Mouse (Mus musculus) left cerebral cortex, postnatal 36 days (tissue): ENCODE data around the gene 2410002F23Rik. TPM values are rescaled to one million over a fixed set of nuclear protein-coding genes. Genes with fewer than 3 reads are reported as not detected.
"Not testable (repeated sequence)": the region's sequence is repeated elsewhere in the genome, so short reads cannot be mapped to it uniquely, and the experiment has no call there.

Source experiments
- DNase-seq, 2 experiments: peaks; one replicate each; pipeline ENCODE4 v3.0.0; 2021 to 2022; ENCODE audit warnings: low spot score in 2 of 2, mixed read lengths in 1 of 2
- intact Hi-C: fragments of 180-260 bp; cut with DNase I; formaldehyde crosslinking; loops from one replicate; pipeline ENCODE4 v1.15.1; 2025
- total RNA-seq, 2 experiments: library from RNA; stranded (reverse); gene quantifications; 2 replicates each; pipeline ENCODE4 v1.2.3; 2021

Gene 2410002F23Rik
- total RNA-seq: 10 to 100 TPM; 70.3 to 70.5 TPM

DNA sequence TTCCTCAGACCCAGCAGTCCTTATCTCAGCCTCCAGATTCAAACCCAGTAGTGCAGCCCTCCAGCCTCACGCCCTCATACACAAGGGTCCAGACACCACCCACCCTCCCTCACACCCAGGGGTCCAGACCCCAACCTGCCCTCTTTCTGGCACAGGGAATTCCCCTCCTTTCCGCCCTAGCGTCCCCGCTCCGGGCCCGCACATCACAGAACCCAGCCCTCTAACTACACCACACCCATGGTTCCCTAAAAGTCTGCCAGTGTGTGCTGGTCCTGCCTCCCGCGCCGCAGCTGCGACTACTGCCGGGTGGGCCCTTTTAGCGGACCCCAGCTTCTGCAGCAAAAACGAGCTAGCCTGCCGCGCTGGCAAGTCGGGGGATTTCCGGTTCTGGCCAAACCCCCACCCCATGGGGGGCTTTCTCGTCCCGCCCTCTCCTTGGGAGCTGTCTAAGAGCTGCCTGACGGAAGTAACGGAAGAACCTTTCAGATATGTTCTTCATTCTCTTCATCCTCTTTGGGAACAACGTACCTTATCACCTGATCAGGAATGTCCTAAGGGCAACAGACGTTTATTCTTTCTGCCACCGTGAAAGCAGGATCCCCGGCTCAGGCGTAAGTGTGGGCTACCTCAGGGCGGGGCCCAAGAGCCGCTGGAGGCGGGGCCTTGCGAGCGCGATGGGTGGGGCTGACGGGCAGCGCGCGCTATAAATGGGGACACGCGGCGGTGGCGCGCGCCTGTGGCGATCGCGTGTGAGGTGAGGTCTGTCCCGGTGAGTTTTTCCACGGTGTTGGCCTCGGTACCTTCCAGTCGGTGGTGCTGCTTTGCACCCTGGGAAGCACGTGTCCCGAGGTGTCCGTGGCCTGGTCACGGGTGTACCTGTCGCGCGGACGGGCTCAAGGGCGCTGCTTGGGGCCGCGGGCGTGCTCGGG, at the start of gene 2410002F23Rik, which contains the start of gene 1700028J19Rik:
Gene 2410002F23Rik, plus strand, starts transcription at position 668 of the 929 bp plus-strand sequence.
Gene 1700028J19Rik, minus strand, starts transcription at position 641 of the 929 bp plus-strand sequence.
- intact Hi-C loops: no loop called here
- DNase-seq: peak; percentile 90 to 92

DNA sequence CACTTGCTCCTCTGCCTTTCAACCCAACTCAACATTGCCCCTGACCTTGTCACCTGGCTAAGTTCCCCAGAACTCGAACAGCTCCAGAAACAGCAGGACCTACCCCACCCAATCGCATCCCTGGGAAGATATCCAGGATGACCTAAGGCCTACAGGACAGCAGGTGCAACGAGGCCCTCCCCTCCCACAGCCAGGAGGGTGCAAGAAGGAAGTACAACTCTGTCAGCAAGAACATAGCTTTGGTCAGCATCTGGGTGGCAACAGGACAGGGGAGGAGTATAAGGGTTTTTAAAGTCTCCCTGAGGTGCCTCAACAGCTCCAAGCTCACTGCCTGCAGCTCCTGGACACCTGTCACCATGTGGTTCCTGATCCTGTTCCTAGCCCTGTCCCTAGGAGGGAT, 48.6 kb upstream of the 2410002F23Rik start, which contains the start of gene Klk1b3:
Gene Klk1b3, plus strand, starts transcription at position 301 of the 400 bp plus-strand sequence.
- intact Hi-C loops: no loop called here
- no peak for DNase-seq

GRCm38 (mm10) chr7:44207135-44207534, 39.4 kb upstream of the 2410002F23Rik start, which contains the start of gene Klk1b4:
TSS of gene Klk1b4 (plus strand) at chr7:44207435.
- DNase-seq, intact Hi-C loops: not testable (repeated sequence)

DNA sequence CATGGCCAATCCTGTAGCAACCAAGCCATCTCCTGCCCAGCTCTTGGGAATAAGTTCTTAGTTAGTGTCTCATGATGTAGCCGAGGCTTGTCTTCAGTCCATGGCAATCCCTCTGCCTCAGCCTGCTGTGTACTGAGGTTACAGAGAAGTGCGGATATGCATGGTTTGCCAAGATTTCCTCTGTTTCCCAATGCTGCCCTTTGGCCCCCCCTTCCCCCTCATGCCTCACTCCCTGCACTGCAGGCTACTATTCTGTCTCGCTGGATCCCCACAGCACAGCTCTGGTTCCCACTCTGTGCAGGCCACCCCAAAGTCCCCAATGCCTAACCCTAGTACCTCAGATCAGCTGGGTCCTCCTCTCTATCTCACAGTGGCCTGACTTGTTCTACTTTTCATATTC, 38.2 kb upstream of the 2410002F23Rik start:
- DNase-seq: no peak
- intact Hi-C loops: no loop called here

DNA sequence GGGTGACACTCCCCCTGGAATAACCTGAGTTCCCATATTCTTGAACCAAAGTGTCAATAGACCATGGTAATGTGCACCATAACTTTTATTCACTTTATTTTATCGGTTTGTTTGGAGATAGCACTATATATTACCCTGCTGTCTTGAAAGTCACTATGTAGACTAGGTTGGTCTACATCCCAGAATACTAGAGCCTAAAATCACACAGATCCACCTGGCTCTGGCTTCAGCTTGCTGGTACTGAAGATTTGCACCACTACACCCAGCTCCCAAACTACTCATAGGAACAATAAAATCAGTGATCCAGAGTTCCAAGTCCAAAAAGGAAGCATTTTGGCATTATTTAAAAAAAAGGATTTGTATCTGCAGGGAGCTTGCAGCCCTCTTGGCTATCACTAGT, 30.9 kb upstream of the 2410002F23Rik start, which contains the start of gene Klk1b5:
Gene Klk1b5, plus strand, starts transcription at position 301 of the 400 bp plus-strand sequence.
- no peak for DNase-seq
- intact Hi-C loops: no loop called here

- DNase-seq, intact Hi-C loops: not testable (repeated sequence)
These were observed 24.9 kb upstream of the 2410002F23Rik start for GRCm38 (mm10) chr7:44221601-44222000.

- DNase-seq, intact Hi-C loops: not testable (repeated sequence)
These were observed 24.2 kb upstream of the 2410002F23Rik start for GRCm38 (mm10) chr7:44222335-44222734.

DNA sequence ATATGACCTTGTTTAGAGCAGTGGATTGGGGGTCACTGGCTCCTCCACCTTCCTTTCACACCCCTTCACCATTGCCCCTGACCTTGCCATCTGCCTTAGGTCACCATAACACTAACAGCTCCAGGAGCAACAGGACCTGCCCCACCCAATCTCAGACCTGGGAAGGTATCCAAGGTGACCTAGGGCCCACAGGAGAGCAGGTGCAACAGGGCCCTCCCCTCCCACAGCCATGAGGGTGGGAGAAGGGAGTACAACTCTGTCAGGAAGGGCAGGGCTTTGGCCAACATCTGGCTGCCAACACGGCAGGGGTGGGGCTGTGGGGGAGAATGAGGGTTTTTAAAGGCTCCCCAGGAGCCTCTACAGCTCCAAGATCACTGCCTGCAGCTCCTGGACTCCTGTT, 21.4 kb upstream of the 2410002F23Rik start, which contains the start of gene Klk1:
Gene Klk1, plus strand, starts transcription at position 285 of the 400 bp plus-strand sequence.
- DNase-seq: no peak
- intact Hi-C loops: no loop called here

- DNase-seq: no peak
- intact Hi-C loops: no loop called here
These were observed 10.6 kb upstream of the 2410002F23Rik start, which contains the start of gene Gm36864 for GRCm38 (mm10) chr7:44235909-44236308. TSS of gene Gm36864 (plus strand) at chr7:44236177.

- no peak for DNase-seq
- intact Hi-C loops: no loop called here
These were observed 6.6 kb upstream of the 2410002F23Rik start for GRCm38 (mm10) chr7:44239913-44240312.

GRCm38 (mm10) chr7:44240712-44241111, 5.8 kb upstream of the 2410002F23Rik start:
- DNase-seq: no peak
- intact Hi-C loops: no loop called here

GRCm38 (mm10) chr7:44241163-44241562, 5.4 kb upstream of the 2410002F23Rik start:
- DNase-seq: no peak
- intact Hi-C loops: no loop called here

- DNase-seq: no peak
- intact Hi-C loops: no loop called here
These were observed 2.4 kb upstream of the 2410002F23Rik start for GRCm38 (mm10) chr7:44244080-44244479.

GRCm38 (mm10) chr7:44246984-44247470, 505 bp downstream of the 2410002F23Rik start:
- peak in 1 of 2 experiments; percentile 63 for DNase-seq
- intact Hi-C loops: no loop called here

GRCm38 (mm10) chr7:44247971-44248370, 1.4 kb downstream of the 2410002F23Rik start:
- DNase-seq: no peak
- intact Hi-C loops: no loop called here

- no peak for DNase-seq
- intact Hi-C loops: no loop called here
These were observed 2.7 kb downstream of the 2410002F23Rik start for GRCm38 (mm10) chr7:44249248-44249647.

- DNase-seq, intact Hi-C loops: not testable (repeated sequence)
These were observed 4.3 kb downstream of the 2410002F23Rik start for GRCm38 (mm10) chr7:44250732-44251275.

DNA sequence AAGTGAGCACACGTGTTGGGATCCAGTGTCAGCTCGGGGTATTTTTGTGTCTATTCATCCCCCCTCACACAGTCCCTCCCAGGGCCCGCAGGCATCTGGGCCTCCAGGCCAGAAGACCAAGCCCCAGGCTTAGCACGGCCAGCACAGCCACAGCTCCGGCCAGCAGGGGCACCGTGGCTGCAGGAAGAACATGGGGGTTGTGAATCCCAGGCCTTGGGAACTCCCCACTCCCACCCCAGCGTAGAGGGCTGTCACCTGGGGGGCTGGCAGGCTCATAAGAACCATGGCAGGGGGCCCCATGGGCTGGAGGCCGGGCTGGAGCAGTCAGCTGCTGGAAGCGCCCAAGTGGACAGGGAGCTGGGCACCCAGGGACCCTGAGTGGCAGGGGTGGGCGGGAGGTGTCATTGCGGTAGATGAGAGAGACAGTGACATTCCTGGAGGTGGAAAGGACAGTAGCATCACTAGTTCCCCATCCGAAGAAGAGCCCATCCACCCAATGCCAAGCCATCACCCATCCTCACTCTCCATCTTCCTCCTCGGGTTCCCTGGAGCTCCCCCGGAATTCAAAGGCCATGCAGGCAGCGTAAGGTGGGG, 6.6 kb downstream of the 2410002F23Rik start:
- intact Hi-C loops: no loop called here
- no peak for DNase-seq

GRCm38 (mm10) chr7:44254930-44255329, 8.4 kb downstream of the 2410002F23Rik start:
- DNase-seq: no peak
- intact Hi-C loops: no loop called here

DNA sequence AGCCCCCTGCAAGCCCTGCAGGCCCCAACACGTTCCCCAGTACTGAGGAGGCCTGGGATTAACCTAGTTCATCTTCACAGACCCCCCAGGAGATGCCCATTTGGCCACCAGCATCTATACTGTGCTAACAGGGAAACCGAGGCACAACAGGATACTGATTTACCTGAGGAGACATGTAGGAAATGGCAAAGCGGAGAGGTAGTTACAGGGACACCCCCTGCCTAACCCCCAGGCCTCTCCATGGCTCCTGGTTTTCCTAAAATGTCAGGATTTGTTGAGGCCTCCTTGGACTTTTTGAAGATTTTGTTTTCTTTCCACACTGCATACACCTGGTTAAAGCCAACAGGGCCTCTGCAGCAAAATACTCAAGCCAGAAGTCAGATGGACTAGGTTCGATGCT, 10.8 kb downstream of the 2410002F23Rik start, which contains the start of gene Acp4:
Gene Acp4, minus strand, starts transcription at position 101 of the 400 bp plus-strand sequence.
- no peak for DNase-seq
- intact Hi-C loops: no loop called here
